Mouse (Mus musculus) stomach, postnatal 0 days (tissue): Measurements from ENCODE around the gene Ttll11. TPM values are rescaled to one million over a fixed set of nuclear protein-coding genes. Genes with fewer than 3 reads are reported as not detected.

Experiments used
- ATAC-seq: fragments of 200-750 bp; cut with Nextera tagmentation; 2 replicates; pipeline ENCODE4 v1.8.0; 2017; ENCODE audit not compliant: low FRiP score, low TSS enrichment
- DNase-seq: peaks from one replicate; pipeline ENCODE4 v3.0.0-alpha.2; 2016; ENCODE audit warnings: low spot score
- H3K27ac ChIP-seq: fragments of 300-500 bp; sonication (generic); replicated peaks from 2 replicates; pipeline ENCODE4 v1.5.1; 2014; ENCODE audit warnings: mild to moderate bottlenecking, control low read depth
- H3K27me3 ChIP-seq: fragments of 300-500 bp; sonication (generic); 2 replicates; pipeline ENCODE4 v1.6.1; 2014; ENCODE audit warnings: low read length; ENCODE audit not compliant: control insufficient read depth, insufficient read depth
- H3K36me3 ChIP-seq: fragments of 300-500 bp; sonication (generic); 2 replicates; pipeline ENCODE4 v1.6.1; 2014; ENCODE audit warnings: low read length, mixed read lengths; ENCODE audit not compliant: control insufficient read depth, insufficient read depth
- H3K4me1 ChIP-seq: fragments of 300-500 bp; sonication (generic); replicated peaks from 2 replicates; pipeline ENCODE4 v1.6.1; 2014; ENCODE audit warnings: antibody characterized with exemption; ENCODE audit not compliant: control insufficient read depth, insufficient read depth
- H3K4me2 ChIP-seq: fragments of 300-500 bp; sonication (generic); replicated peaks from 2 replicates; pipeline ENCODE4 v1.6.1; 2014; ENCODE audit warnings: low read depth, mild to moderate bottlenecking, control low read depth, moderate library complexity
- H3K4me3 ChIP-seq: fragments of 300-500 bp; sonication (generic); 2 replicates; pipeline ENCODE4 v1.5.1; 2014; ENCODE audit warnings: low read depth, low read length, control low read depth
- H3K9ac ChIP-seq: fragments of 300-500 bp; sonication (generic); 2 replicates; pipeline ENCODE4 v1.6.1; 2014; ENCODE audit warnings: mild to moderate bottlenecking, low read length, control low read depth, mixed read lengths
- H3K9me3 ChIP-seq: fragments of 300-500 bp; sonication (generic); 2 replicates; pipeline ENCODE4 v1.6.1; 2016; ENCODE audit warnings: low read length; ENCODE audit not compliant: control insufficient read depth
- CTCF ChIP-seq: IDR thresholded peaks from 2 replicates; pipeline ENCODE4 v1.5.1; 2016; ENCODE audit warnings: antibody characterized with exemption, low read depth, mild to moderate bottlenecking, moderate library complexity
- EP300 ChIP-seq: optimal IDR thresholded peaks from 2 replicates; pipeline ENCODE3; 2016; ENCODE audit warnings: antibody characterized with exemption
- WGBS: fragments of 180-500 bp; shearing (Covaris S2); extraction: QIAGEN DNeasy Blood & Tissue Kit; methylation state at CpG from one replicate; pipeline ENCODE4 v1.1.7; 2014; 5-methylcytosine and 5-hydroxymethylcytosine counted together
- polyA plus RNA-seq: library from polyadenylated mRNA; unstranded; fragments of >200 nt; fragmentation: Nextera tagmentation; extraction: Ambion mirVana; gene quantifications from 2 replicates; pipeline ENCODE4 v1.2.1, GENCODE M21; 2015

Ttll11 gene
- polyA plus RNA-seq, 1 experiment from 2014 or later, result 0.55 TPM

- Histone ChIP-seq H3K4me2 (no peak overlapping the region), H3K27me3 (no peaks in the 10 kb centered on the region), H3K9me3 (no peaks in the 10 kb centered on the region), H3K4me3 (no peak overlapping the region), H3K9ac (no peak overlapping the region), H3K36me3 (no peaks in the 10 kb centered on the region), H3K27ac (no peak overlapping the region), H3K4me1 (no peaks in the 10 kb centered on the region)
- 72% methylated on average over 5 of the region's 5 CpGs for WGBS
- no peak for TF ChIP-seq CTCF
- TF ChIP-seq EP300, result no peak
- ATAC-seq, result no peak
- no peak for DNase-seq
Measured at GRCm38 (mm10) chr2:35998416-35998815, 18.7 kb upstream of the Ttll11 start.

GRCm38 (mm10) chr2:35996753-35997152 is 17.0 kb upstream of the Ttll11 start:
- H3K36me3 ChIP-seq, result no peaks in the 10 kb centered on the region
- H3K4me3 ChIP-seq, result no peak overlapping the region
- no peaks in the 10 kb centered on the region for H3K27me3 ChIP-seq
- no peak for DNase-seq
- H3K27ac ChIP-seq, result no peak overlapping the region
- no peaks in the 10 kb centered on the region for H3K4me1 ChIP-seq
- H3K9ac ChIP-seq, result no peak overlapping the region
- H3K9me3 ChIP-seq, result no peaks in the 10 kb centered on the region
- WGBS, result 74% methylated on average over 2 of the region's 2 CpGs
- TF ChIP-seq EP300 (no peak), CTCF (no peak)
- no peak overlapping the region for H3K4me2 ChIP-seq
- no peak for ATAC-seq

GRCm38 (mm10) chr2:35994303-35994702 is 14.6 kb upstream of the Ttll11 start:
- Histone ChIP-seq H3K9me3 (no peaks in the 10 kb centered on the region), H3K27ac (no peak overlapping the region), H3K9ac (no peak overlapping the region), H3K36me3 (no peaks in the 10 kb centered on the region), H3K4me1 (no peaks in the 10 kb centered on the region), H3K27me3 (no peaks in the 10 kb centered on the region), H3K4me3 (no peak overlapping the region), H3K4me2 (no peak overlapping the region)
- DNase-seq (no peak), ATAC-seq (no peak)
- TF ChIP-seq EP300 (no peak), CTCF (no peak)
- 54% methylated on average over 6 of the region's 6 CpGs for WGBS

DNA sequence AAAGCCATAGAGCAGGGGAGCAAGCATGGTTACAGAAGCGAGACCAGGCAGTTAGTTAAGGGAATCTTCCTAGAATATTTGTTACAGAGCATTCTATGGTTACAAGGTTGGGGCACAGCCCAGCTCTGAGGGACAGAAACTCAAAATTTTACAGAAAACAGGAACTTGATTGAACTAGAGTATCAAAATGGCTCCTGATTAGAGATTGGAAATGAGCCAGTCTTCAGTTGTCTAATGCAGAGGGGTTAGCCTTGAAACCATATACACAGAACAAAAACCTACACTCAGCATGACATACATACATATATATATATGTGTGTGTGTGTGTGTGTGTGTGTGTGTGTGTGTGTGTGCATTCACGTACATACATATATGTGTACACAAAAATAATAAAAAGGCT is 13.8 kb upstream of the Ttll11 start:
- H3K27me3 ChIP-seq, result no peaks in the 10 kb centered on the region
- no peaks in the 10 kb centered on the region for H3K4me1 ChIP-seq
- no peak for TF ChIP-seq CTCF
- no peak for TF ChIP-seq EP300
- no peak overlapping the region for H3K27ac ChIP-seq
- H3K36me3 ChIP-seq, result no peaks in the 10 kb centered on the region
- no peak for ATAC-seq
- no peak for DNase-seq
- H3K4me3 ChIP-seq, result no peak overlapping the region
- H3K4me2 ChIP-seq, result no peak overlapping the region
- no peak overlapping the region for H3K9ac ChIP-seq
- 81% methylated on average over 2 of the region's 2 CpGs for WGBS
- no peaks in the 10 kb centered on the region for H3K9me3 ChIP-seq

- Histone ChIP-seq H3K4me3 (no peak overlapping the region), H3K9ac (no peak overlapping the region), H3K36me3 (no peaks in the 10 kb centered on the region), H3K4me1 (no peaks in the 10 kb centered on the region), H3K27me3 (no peaks in the 10 kb centered on the region), H3K4me2 (no peak overlapping the region), H3K9me3 (no peaks in the 10 kb centered on the region), H3K27ac (no peak overlapping the region)
- ATAC-seq, result no peak
- 90% methylated on average over 3 of the region's 3 CpGs for WGBS
- no peak for DNase-seq
- no peak for TF ChIP-seq EP300
- TF ChIP-seq CTCF, result no peak
Measured at GRCm38 (mm10) chr2:35992259-35992658, 12.5 kb upstream of the Ttll11 start.

- WGBS, result 5% methylated on average over 7 of the region's 7 CpGs
- H3K4me2 ChIP-seq, result no peak overlapping the region
Measured at GRCm38 (mm10) chr2:35983869-35984268, 4.2 kb upstream of the Ttll11 start.

More at GRCm38 (mm10) chr2:35983869-35984268, 4.2 kb upstream of the Ttll11 start:
- DNase-seq (peak; percentile 75), ATAC-seq (peak; percentile 43; the same call in 1 of the 2 replicates)
- H3K27ac ChIP-seq, result no peak overlapping the region
- no peak overlapping the region for H3K4me3 ChIP-seq
- H3K36me3 ChIP-seq, result no peaks in the 10 kb centered on the region
- H3K4me1 ChIP-seq, result no peaks in the 10 kb centered on the region
- H3K9me3 ChIP-seq, result no peaks in the 10 kb centered on the region
- no peak overlapping the region for H3K9ac ChIP-seq
- no peaks in the 10 kb centered on the region for H3K27me3 ChIP-seq
- peak; percentile 84 for TF ChIP-seq CTCF
- no peak for TF ChIP-seq EP300
